Comparison of ENCODE assay signal across 10 mouse cellular contexts in the genomic region with DNA sequence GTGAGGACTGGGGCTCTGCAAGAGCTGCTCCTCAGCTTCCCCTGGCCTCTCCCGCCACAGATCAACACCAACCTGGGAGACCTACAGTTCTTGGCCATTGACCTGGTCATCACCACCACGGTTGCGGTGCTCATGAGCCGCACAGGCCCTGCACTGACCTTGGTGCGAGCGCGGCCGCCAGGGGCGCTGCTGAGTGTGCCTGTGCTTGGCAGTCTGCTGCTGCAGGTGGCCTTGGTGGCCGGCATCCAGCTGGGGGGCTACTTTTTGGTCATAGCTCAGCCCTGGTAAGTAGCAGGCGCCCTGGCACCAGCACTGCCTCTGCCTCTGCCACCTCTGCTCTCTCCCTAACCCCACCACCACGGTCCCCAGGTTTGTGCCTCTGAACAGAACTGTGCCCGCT. TPM values are rescaled to one million over a fixed set of nuclear protein-coding genes. Genes with fewer than 3 reads are reported as not detected.
DNase-seq lines count a peak whose midpoint lies in the region; ATAC-seq and TF ChIP-seq lines count a peak whose summit lies in the region.
"Had no signal": no experiment of that assay in that cellular context is flagged by ENCODE, and none has a peak within 500 bp of the region (broad histone marks: within the 10 kb centered on the region; RNA-seq: fewer than 3 reads in every experiment).

No protein-coding gene starts in this region.

- WGBS in hindbrain, postnatal 0 days, result 83% methylated on average over 13 of the region's 13 CpGs
- 86% methylated on average over 13 of the region's 13 CpGs for WGBS in hindbrain, embryonic 10.5 days

- no peak overlapping the region for H3K4me2 ChIP-seq in hindbrain, postnatal 0 days (ENCODE audit: low read depth, low read length)
- H3K4me2 ChIP-seq: embryonic facial prominence, embryonic 12.5 days had no signal

- no peak overlapping the region for H3K9ac ChIP-seq in hindbrain, postnatal 0 days (replicated peaks; ENCODE audit: low read length)
- H3K9ac ChIP-seq: embryonic facial prominence, embryonic 12.5 days had no signal

- H3K4me1 ChIP-seq in hindbrain, postnatal 0 days (ENCODE audit: insufficient read depth, low read length), result no peaks in the 10 kb centered on the region
- peaks cover 45% of the 10 kb centered on the region for H3K4me1 ChIP-seq in hindbrain, embryonic 10.5 days (replicated peaks)

- no peak overlapping the region for H3K4me3 ChIP-seq in hindbrain, postnatal 0 days (ENCODE audit: low read length)
- no peak overlapping the region for H3K4me3 ChIP-seq in hindbrain, embryonic 10.5 days
- H3K4me3 ChIP-seq: embryonic facial prominence, embryonic 12.5 days had no signal

- H3K36me3 ChIP-seq in hindbrain, postnatal 0 days (ENCODE audit: insufficient read depth, low read length), result peaks cover 57% of the 10 kb centered on the region
- peaks cover 75% of the 10 kb centered on the region for H3K36me3 ChIP-seq in hindbrain, embryonic 10.5 days

- no peak overlapping the region for H3K27ac ChIP-seq in hindbrain, postnatal 0 days
- H3K27ac ChIP-seq in hindbrain, embryonic 10.5 days, result no peak overlapping the region
- H3K27ac ChIP-seq: embryonic facial prominence, embryonic 12.5 days had no signal

- no peaks in the 10 kb centered on the region for H3K9me3 ChIP-seq in hindbrain, postnatal 0 days (ENCODE audit: low read length)
- peaks cover 6% of the 10 kb centered on the region; the same call in 1 of the 2 replicates for H3K9me3 ChIP-seq in hindbrain, embryonic 10.5 days
- H3K9me3 ChIP-seq: embryonic facial prominence, embryonic 12.5 days had no signal

- ATAC-seq in hindbrain, postnatal 0 days, result no peak
- ATAC-seq: Patski had no signal

- DNase-seq in hindbrain, postnatal 0 days (ENCODE audit: low spot score), result no peak
- DNase-seq in hindbrain, embryonic 10.5 days (ENCODE audit: low spot score), result no peak
- peak; percentile 60 for DNase-seq in ovary, adult 18-20 months (ENCODE audit: low spot score)
- DNase-seq in ovary, postnatal 14 days (ENCODE audit: low spot score), result no peak
- DNase-seq in adrenal gland, postnatal 14 days, result peak; percentile 91
- DNase-seq in lung, postnatal 36 days, result peak; percentile 45
- DNase-seq in spleen, postnatal 14 days (ENCODE audit: low spot score in 2 of 2), result no peak
- DNase-seq in layer of hippocampus, adult 11-12 months (ENCODE audit: low spot score), result no peak

- H3K27me3 ChIP-seq in hindbrain, postnatal 0 days (ENCODE audit: insufficient read depth, low read length), result no peaks in the 10 kb centered on the region
- no peaks in the 10 kb centered on the region for H3K27me3 ChIP-seq in hindbrain, embryonic 10.5 days (ENCODE audit: insufficient read depth, poor library complexity, severe bottlenecking)
- H3K27me3 ChIP-seq: embryonic facial prominence, embryonic 12.5 days; Patski had no signal

- peak; percentile 52 for TF ChIP-seq CTCF in hindbrain, postnatal 0 days (IDR thresholded peaks at IDR 0.05; ENCODE audit: low read depth)

RNA-seq across cellular contexts. Expression of gene Mfap2, which starts 4.2 kb away (rescaled TPM):
- 20.6 and 42.3 TPM in 2 replicates for total RNA-seq in hindbrain, postnatal 0 days (2014; rRNA removed)
- 92.0 and 99.5 TPM in 2 replicates for polyA plus RNA-seq in hindbrain, postnatal 0 days (2015; fragmentation: Nextera tagmentation; extraction: Ambion mirVana)
- 307 and 334 TPM in 2 replicates for polyA plus RNA-seq in hindbrain, embryonic 10.5 days (2016; fragmentation: Nextera tagmentation; extraction: Ambion mirVana)
- total RNA-seq in adrenal gland, postnatal 14 days (2021), result 26.0 and 28.6 TPM in 2 replicates

RNA-seq across cellular contexts. Expression of gene Atp13a2, which starts 19.3 kb away (rescaled TPM):
- total RNA-seq in hindbrain, postnatal 0 days (2014; rRNA removed), result 408 and 435 TPM in 2 replicates
- 151 and 166 TPM in 2 replicates for polyA plus RNA-seq in hindbrain, postnatal 0 days (2015; fragmentation: Nextera tagmentation; extraction: Ambion mirVana)
- 54.8 and 82.1 TPM in 2 replicates for polyA plus RNA-seq in hindbrain, embryonic 10.5 days (2016; fragmentation: Nextera tagmentation; extraction: Ambion mirVana)
- total RNA-seq in adrenal gland, postnatal 14 days (2021), result 28.7 and 37.1 TPM in 2 replicates

RNA-seq across cellular contexts. Expression of gene Sdhb, which starts 45.0 kb away (rescaled TPM):
- 176 and 217 TPM in 2 replicates for total RNA-seq in hindbrain, postnatal 0 days (2014; rRNA removed)
- polyA plus RNA-seq in hindbrain, postnatal 0 days (2015; fragmentation: Nextera tagmentation; extraction: Ambion mirVana), result 583 and 596 TPM in 2 replicates
- polyA plus RNA-seq in hindbrain, embryonic 10.5 days (2016; fragmentation: Nextera tagmentation; extraction: Ambion mirVana), result 412 and 491 TPM in 2 replicates
- total RNA-seq in adrenal gland, postnatal 14 days (2021), result 699 and 754 TPM in 2 replicates

RNA-seq across cellular contexts. Expression of gene Crocc, which starts 54.4 kb away (rescaled TPM):
- total RNA-seq in hindbrain, postnatal 0 days (2014; rRNA removed), result 18.7 and 19.7 TPM in 2 replicates
- 3.8 and 3.9 TPM in 2 replicates for polyA plus RNA-seq in hindbrain, postnatal 0 days (2015; fragmentation: Nextera tagmentation; extraction: Ambion mirVana)
- 11.4 and 12.0 TPM in 2 replicates for polyA plus RNA-seq in hindbrain, embryonic 10.5 days (2016; fragmentation: Nextera tagmentation; extraction: Ambion mirVana)
- total RNA-seq in adrenal gland, postnatal 14 days (2021), result 7.1 and 9.8 TPM in 2 replicates

Comparison
In these comparisons a context has a peak if more than half of its experiments do, and no peak if none do; other contexts are left out.
1. DNase-seq: peak in ovary, adult 18-20 months (single experiment), adrenal gland, postnatal 14 days (single experiment) and lung, postnatal 36 days (single experiment); none in hindbrain, postnatal 0 days (single experiment), hindbrain, embryonic 10.5 days (single experiment), ovary, postnatal 14 days (single experiment), spleen, postnatal 14 days (0 of 2) and layer of hippocampus, adult 11-12 months (single experiment).
2. RNA of gene Atp13a2, which starts 19.3 kb away (total RNA-seq): 408 to 435 TPM in hindbrain, postnatal 0 days; 28.7 to 37.1 TPM in adrenal gland, postnatal 14 days; every median in the first group is over 10 times any median in the second.